In genomic region chr8:77741050-77741777, GRCm38 (mm10) we compare ENCODE assay signal across 20 mouse cellular contexts. TPM values are rescaled to one million over a fixed set of nuclear protein-coding genes. Genes with fewer than 3 reads are reported as not detected.
DNase-seq lines count a peak whose midpoint lies in the region; ATAC-seq lines count a peak whose summit lies in the region.
"Had no signal": no experiment of that assay in that cellular context is flagged by ENCODE, and none has a peak within 500 bp of the region (broad histone marks: within the 10 kb centered on the region; RNA-seq: fewer than 3 reads in every experiment).

No protein-coding gene starts in this region.

- no peak for DNase-seq in frontal cortex, postnatal 14 days (ENCODE audit: low spot score in 2 of 2)
- peak; percentile 3 for DNase-seq in layer of hippocampus, adult 9-10 months (ENCODE audit: low spot score)
- DNase-seq in layer of hippocampus, postnatal 36 days, result no peak
- DNase-seq in left cerebral cortex, postnatal 25 days (ENCODE audit: low spot score in 2 of 2), result peak; percentile 6 to 69
- no peak for DNase-seq in left cerebral cortex, adult 8-10 months (ENCODE audit: low spot score in 2 of 2)
- DNase-seq in ovary, postnatal 36 days (ENCODE audit: low spot score), result no peak
- DNase-seq: adrenal gland, adult 2 months; adrenal gland, postnatal 36 days; cerebellum, postnatal 14 days; forebrain, postnatal 0 days; gastrocnemius, postnatal 14 days; heart, adult 18-20 months; heart, postnatal 4 days; kidney, adult 9 months; kidney, postnatal 10 days; retina, postnatal 1 day had no signal

- intact Hi-C loops in left cerebral cortex, postnatal 25 days (cut with DNase I), result no loop called here

- peak; percentile 96 for ATAC-seq in frontal cortex, adult (ENCODE audit: low TSS enrichment)
- ATAC-seq in megakaryocyte progenitor cell, adult 5-6 weeks (replicated peaks; ENCODE audit: poor library complexity), result peak; percentile 60
- ATAC-seq: activated CD4-positive, CD25-positive, alpha-beta regulatory T cell, adult 4 months; forebrain, postnatal 0 days; intestine, postnatal 0 days had no signal

RNA-seq across cellular contexts. Expression of gene Ednra, which starts 16.9 kb away (rescaled TPM):
- 1 to 10 TPM; 4.5 to 4.8 TPM for total RNA-seq in layer of hippocampus, postnatal 36 days (2021)
- 1 to 10 TPM; 4.0 to 4.1 TPM for total RNA-seq in left cerebral cortex, postnatal 25 days (2021)
- 1 to 10 TPM; 2.9 to 3.3 (median 3.2) TPM for total RNA-seq in left cerebral cortex, adult 8-10 months (2022)
- 0.81 and 1.5 TPM in 2 replicates for total RNA-seq in megakaryocyte progenitor cell, adult 5-6 weeks (2015)
- total RNA-seq in megakaryocyte progenitor cell, adult 5-6 weeks (2017), result 0.25 and 1.0 TPM in 2 replicates

Comparison
In these comparisons a context has a peak if more than half of its experiments do, and no peak if none do; other contexts are left out.
1. DNase-seq: peak in layer of hippocampus, adult 9-10 months (single experiment) and left cerebral cortex, postnatal 25 days (2 of 2); none in frontal cortex, postnatal 14 days (0 of 2), layer of hippocampus, postnatal 36 days (0 of 2), left cerebral cortex, adult 8-10 months (0 of 2) and ovary, postnatal 36 days (single experiment).